Mouse (Mus musculus) NIH3T3 (cell line): Measurements from ENCODE around the gene Adamts12.

Source experiments
- DNase-seq: peaks from one replicate; pipeline ENCODE4 v3.0.0-alpha.2; 2012; ENCODE audit warnings: low read depth

The Adamts12 gene

DNA sequence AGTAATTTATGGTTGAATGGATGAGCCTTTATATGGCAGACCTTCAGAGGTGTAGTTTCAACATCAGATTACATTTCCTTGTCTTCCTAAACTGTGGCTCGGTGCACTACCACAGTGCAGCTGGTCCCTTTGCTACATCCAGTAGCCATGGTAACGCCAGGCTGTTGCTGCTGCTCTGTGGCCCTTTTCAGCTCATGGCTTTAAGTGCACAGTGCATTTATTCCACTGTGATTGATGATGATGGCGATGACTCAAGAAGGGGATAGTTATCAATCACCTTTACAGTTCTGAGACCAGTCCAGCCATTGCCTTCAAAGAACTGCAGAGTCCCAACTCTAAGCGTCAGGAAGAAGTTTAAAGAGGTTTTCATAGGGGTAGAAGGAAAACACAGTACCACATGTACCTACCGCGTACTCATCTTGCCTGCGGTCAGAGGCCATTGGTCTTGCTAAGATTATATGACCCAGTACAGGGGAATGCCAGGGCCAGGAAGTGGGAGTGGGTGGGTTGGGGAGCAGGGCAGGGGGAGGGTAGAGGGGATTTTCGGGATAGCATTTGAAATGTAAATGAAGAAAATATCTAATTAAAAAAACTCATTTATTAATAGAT, 18.5 kb downstream of the Adamts12 start:
- DNase-seq, result no peak

DNA sequence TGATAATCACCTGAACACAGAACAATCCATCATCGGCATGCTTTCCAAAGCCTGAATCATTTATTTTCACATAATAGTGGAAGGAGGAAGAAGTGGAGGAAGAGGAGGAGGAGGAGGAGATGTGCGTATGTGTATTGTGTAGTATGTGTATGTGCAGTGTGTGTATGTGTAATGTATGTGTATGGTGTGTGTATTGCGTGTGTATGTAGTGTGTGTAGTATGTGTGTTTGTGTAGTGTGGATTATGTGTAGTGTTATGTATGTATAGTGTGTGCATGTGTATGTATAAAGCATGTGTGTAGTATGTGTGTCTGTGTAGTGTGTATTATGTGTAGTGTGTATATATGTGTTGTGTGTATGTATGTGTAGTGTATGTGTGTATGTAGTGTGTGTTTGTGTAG, 19.1 kb downstream of the Adamts12 start:
- no peak for DNase-seq

DNA sequence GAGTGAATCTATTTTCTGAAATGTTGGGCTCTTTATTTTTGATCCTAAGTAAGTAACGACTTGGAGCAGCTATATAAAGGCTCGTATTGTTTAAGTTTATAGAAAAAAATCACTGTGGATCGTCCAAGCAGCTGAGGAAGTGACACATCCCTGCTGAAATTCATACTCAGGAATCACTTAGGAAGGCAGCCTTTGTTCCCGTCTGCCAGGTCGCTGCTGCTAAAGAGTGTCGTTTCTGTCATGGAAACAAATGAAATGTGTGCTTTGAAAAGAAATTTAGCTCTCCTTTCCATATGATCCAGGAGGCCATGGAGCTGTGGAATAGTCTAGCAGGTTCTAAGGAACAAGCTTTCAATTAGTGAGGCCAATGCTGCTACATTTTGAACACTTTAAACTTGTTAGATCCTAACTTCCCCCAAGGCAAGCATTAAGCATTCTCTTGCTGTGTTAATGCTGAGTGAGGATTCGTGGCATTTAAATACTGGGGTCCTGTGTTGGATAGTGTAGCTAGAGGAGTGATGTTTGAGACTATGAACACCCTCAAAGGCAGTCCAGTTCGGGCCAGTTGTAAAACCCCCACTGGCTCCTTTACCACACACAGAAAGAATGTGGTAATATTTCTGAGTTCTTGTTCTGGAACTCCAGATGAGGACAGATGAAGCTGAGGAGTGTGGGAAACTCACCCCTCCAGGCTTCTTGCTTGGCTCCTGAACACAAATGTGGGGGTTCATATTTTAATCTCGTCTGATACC, 19.8 kb downstream of the Adamts12 start:
- DNase-seq, result peak; percentile 72

DNA sequence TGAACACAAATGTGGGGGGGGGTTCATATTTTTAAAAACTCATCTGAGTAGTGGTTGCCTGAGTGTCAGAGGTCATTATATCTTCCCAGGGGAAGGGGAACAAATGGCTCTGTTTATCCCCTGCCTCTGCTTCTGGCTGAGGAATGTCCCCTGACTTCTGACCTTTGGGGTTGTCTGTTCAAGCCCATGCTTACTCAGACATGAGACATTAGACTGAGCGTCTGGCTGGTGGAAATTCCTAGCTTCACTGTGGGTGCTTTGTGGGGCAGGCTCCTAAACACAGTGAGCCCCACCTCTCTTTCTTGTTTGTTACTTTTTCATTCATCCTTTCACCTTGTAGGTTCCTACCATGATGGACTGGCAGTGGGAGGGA, 20.4 kb downstream of the Adamts12 start:
- peak; percentile 45 for DNase-seq

DNA sequence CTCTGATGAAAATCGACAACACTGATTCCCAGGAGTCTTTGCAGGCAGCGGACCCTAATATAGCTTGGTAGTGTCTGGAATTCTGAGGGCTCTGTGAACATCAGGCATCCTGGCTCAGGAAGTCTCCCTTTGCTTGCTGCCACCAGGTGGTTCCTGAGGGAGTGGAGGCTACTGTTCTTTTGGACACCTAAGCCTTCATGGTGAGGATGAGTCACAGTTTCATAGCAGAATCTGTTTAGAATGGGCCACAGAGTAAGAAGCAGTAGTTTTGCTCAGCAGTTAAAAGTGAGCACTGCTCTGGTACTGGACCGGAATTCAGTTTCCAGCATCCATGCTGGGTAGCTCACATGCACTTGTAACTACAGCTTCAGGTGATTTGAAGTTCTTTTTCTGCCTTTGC, 24.9 kb downstream of the Adamts12 start:
- DNase-seq, result no peak

DNA sequence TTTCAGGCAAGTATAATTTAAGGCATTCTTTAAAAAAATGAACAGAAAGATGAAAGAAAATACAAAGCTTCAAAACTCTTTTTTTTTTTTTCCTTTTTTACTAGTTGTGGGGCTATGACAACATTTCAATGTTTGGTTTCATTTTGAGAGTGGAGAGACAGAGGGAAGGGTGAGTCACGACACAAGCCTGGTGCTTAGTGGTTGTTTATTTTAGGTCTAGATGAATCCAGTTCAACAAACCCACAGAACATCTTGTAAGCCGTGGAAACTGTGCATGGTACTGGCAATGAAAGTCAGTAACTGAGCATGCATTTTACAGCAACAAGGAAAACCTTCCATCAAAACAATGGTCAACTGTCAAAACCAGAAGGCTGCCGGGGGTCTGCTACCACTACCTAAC, 31.0 kb downstream of the Adamts12 start:
- DNase-seq, result peak; percentile 83

DNA sequence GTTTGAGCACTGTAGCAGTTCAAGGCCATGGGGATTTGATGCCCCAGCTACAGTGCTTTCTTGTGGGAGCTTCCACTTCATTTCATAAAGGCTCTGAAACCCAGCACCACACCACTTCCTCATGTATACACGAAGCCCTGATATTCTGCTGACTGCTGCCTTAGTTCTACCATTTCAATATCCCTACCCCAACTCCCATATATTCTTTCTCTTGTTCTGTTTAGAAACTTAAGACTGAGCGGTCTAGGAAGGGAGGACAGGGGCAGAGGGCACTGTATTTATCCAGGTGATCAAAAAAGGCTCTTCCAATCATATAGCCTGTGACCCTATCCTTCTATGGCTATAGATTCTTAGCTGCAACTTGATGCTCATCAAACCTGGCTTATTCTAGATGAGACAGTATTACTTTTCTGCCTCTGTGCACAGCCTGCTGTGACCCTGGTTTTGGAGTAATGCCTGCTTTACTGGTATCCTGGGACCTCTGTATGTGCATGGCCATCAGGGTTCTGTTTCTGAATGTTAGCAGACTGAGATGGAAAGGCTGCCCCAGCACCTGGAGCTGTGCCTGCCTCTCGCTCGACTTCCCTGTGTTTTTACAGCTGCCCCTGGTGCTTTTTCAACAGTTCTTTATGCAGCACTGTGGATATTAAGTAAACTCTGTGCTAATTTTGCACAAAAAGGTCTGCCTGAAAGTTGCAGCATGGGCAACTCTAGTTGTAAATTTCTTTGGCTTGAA, 33.5 kb downstream of the Adamts12 start:
- no peak for DNase-seq

DNA sequence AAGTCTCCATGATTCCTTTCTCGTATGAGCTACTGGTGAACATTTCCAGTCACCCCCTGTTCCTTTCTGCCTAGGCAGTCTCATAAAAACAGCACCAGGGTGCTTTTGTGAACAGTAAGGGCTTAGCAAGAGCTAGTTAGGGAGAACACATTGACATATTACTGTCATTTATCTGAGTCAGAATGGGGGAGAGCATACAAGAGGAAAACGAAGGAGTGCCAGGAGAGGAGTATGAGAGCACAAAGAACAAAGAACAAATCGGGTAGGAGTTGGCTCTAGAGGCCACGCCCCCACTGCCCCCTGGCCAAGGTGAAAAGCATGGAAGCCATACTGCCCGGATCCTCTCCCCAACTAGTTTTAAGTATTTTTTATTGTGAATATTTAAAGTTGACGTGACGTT, 34.4 kb downstream of the Adamts12 start:
- no peak for DNase-seq

DNA sequence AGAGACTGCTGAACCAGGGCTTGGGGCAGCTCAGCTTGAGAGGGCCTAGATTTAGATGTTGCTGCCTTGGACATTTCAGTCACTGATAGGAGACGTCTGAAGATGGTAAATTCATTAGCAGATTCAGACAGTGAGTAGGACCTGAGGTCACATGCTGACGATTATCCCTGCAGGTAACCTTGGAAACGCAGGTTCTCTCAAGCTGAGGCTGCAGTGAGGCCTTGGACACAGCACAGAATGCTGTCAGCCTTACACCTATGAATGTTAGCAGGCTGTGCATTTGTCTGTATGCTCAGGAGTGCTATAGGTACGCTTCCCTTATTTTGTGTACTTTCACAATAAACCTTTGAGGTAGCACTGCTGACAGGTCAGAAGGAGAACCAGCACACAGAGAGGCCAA, 36.3 kb downstream of the Adamts12 start:
- DNase-seq, result no peak

DNA sequence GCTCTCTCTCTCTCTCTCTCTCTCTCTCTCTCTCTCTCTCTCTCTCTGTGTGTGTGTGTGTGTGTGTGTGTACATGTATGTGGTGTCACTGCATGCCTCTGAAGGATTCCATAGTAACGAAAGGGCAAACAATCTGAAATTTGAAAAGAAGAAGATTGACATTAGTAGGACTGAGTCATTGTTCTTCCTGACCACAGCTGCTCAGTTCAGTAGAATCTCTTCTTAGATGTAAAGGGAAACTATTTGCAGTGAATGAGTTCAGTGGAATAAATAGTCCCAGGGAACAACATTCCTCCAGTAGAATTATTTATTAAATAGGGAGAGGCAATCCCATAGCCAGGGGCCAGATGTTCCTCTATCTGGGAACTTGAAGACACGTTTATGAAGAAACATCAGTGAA, 40.5 kb downstream of the Adamts12 start:
- no peak for DNase-seq

DNA sequence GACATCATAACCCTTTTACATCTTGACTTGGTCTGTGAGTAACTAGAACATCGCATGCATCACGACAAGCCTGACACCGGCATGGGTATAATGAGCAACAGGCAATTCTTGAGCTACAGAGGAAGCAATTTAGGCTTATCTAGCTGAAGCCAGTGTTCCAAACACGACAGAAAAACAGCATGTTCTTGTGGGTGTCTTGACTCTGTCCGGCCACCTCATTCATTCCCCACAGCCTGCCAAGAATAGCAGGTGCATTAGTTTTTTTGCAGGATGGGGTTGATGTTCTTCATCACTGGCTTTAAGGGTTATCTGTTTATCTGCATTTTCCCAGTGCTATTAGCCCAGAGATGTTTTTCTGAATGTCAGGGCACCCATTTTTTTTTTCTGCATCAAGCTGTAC, 42.8 kb downstream of the Adamts12 start:
- no peak for DNase-seq

DNA sequence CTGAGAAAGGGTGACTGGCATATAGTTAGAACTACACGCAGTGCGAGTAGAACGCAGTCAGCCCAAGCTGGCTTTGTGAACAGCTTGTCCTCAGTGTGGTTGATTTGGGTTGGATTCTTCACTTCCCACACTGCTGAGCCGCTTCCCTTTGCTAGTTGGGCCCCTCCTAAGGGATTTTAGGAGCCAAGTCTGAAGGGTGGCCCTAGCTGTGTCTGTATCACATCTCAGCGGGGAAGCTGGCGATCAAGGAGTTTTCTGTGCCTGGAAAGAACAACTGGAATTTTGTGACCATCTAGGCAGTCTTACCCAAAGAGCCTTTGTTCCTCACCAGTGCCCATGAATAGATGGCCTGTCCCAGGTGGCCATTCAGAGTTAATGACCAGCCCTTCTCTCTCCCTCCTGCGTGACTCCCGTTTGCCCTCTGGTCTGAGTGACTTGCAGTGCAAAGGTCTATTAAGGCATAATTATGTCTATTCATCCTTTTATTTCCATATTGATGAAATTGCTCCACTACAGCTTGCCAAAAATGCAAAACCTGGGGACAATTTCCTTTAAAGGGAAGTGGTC, 50.1 kb downstream of the Adamts12 start:
- DNase-seq, result no peak

DNA sequence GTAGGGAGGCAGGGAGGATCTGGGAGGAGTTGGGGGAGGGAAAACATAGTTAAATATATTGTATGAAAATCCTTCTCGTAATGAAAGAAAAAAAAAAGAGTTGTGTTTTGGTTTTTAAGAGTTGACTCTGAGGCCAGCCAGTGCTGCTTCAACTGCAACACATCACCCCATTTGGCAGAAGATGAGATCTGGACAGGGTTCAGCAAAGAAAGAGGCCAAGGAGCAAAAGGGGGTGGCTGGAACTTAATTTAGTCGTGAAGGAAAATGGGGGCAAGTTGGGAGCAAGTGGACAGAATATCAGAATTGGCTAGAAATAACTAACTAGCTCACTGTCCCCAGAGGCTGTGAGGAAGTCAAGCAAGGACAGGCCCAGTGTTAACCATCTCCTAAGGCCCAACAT, 51.7 kb downstream of the Adamts12 start:
- DNase-seq, result peak; percentile 65

DNA sequence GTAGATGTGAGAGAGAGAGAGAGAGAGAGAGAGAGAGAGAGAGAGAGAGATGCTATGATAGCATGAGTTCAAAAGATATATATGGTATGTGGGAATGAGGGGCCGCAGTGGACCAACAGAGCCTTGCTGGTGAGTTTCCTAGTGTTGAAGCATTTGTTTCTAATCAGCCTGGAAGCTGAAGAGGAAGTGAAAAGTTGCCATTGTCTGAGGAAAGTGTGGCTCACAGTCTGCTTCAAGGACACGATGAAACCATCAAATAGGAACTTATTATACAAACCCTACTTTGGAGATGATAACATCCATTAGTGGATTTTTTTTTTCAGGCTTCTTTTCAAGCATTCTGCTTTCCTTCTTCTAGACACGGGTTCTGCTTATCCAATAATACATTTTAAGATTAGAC, 52.3 kb downstream of the Adamts12 start:
- DNase-seq, result no peak

DNA sequence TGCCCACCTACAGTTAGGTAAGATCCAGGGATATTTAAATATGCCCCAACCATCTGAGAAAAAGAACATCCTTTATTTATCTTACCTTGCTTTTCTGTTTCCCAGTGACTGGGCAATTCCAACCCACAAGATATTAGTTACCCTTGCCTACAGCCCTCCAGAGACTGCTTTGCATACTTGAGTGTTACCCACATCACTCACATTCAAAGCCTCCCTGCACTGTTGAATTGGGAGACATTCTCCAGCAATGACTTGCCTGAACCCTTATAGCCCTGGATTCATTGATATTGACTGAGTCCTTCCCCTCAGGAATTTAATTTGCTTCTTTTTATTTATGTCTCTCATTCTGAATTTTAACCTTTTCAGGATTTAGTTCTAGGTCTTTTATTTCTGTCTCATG, 53.8 kb downstream of the Adamts12 start:
- peak; percentile 69 for DNase-seq

DNA sequence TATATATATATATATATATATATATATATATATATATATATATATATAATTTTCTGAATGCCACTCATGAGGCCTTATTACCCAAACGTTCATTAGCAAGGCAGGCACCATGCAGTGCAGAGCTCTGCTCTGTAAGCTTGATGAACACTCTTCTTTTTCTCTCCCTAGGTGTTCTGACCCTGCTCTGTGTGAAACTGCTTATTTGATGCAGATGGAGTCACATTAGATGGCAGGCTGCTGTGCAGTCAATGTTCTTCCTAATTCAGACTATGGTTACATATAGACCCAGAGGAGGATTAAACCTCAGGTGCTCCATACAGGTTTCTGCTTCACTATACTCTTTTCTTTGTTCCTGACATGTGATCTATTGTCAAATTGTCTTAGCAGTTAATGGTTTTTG, 57.1 kb downstream of the Adamts12 start:
- no peak for DNase-seq

DNA sequence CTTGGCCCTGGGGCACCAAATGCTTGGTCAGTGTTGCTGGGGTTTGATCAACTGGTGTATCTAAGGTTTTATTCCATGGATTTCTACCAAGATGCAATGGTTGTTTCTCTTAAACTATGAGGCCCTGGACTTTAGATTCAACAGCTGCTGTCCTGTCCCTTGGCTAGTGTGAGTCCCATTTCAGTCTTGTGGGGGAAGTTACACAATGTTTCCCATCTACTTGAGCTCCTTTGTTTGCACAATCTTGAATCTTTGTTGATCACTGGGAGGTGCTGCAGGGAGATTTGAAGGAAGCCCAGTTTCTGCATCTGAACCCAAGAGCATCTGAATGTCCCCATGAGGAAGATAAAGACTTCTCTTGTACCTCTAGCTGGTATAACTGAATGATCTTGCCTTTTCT, 60.8 kb downstream of the Adamts12 start:
- DNase-seq, result no peak

DNA sequence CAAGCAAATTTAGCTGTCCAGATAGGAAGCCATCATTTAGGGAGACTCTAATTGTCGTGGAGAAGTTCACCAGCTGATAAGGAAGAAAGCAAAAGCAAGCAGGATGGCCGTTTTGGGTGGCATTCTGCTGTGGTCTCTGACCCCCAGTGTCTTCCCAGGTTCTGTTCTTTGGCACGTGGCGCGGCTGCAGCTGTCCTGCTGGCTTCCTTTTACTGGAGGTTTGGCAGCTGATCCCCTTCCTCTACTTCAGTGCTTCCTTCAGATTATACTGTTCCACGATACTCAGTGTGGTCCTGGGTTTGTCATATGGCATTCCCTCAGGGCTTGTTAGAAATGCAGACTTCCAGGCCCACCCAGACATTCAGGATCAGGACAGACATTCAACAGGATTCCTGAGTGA, 63.9 kb downstream of the Adamts12 start:
- no peak for DNase-seq

DNA sequence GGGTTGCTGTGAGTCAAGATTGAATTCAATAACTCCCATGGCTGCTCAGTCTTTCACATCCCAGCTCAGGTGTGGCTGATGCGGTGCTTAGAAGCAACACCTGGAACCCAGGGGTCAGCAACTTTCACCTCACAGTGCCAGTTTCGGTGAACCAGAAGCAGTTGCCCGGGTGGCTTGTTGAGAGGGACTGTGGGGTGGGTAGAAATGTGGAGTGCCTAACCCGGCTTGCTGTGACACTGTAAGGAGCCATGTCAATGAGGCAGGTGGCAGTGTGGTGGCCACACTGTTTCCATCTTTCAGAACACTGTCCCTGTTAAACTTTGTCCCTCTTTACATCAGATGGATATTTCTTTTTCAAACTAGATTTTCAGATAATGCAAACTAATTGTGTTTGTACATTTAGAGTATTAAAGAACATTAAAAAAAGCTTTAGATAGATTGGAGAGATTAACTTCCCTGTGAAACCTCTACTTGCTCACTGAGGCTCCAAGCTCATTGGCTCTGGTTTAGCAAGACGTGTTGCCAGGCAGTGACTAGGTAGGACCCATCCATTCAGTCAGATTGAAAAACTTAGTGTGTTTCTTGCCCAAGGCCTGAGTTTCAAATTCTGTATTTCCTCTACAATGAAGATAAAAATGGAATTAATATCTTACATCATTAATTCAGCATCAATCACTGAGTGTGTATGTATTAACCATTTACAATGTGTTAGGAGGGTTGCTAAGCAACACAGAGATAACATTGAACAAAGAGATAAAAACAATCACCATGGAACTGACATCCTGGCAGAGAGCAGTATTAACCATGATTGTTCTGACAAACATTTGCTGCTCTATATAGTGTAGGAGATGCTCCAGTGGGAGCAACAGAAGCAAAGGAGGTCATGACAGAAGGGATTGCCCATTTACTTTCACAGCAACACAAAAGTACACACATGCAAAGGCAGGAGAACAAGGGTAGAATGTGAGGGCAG, 68.3 kb downstream of the Adamts12 start:
- no peak for DNase-seq

DNA sequence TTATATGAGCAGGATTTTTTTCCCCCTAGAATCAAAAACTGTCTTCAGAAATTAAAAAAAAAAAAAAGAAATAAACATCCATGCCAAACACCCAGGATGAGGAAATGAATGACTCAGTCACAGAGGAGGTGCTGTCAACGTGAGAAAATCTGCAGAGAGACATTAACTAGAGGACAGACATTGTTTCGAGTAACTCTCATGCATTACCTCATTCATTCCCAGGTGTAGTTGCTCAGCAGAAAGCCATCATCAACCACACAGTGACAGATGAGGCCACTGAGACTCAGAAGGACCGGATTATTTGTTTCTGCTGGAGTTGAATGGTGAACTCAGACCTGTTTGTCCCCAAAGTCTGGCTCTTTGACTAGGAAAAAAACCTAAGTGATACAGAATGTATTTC, 81.0 kb downstream of the Adamts12 start:
- DNase-seq, result no peak

DNA sequence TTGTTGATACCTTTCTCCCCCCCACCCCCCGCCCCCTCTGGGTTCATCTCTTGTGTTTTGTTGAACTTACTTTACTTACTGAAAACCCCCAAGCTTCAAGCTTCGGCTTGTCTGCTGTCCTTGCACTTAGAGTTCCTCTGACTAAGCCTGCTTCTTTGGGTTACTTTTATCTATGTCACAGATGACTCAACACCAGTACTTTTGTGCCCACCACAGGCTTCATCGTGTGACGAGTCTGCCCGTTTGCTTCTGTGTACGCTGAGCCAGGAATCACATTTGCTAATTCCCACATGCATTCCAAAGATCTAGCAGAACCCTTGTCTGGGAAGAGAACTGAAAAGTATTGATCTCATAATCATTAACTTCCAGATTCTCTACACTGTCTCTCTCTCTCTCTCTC, 94.8 kb downstream of the Adamts12 start:
- DNase-seq, result no peak

DNA sequence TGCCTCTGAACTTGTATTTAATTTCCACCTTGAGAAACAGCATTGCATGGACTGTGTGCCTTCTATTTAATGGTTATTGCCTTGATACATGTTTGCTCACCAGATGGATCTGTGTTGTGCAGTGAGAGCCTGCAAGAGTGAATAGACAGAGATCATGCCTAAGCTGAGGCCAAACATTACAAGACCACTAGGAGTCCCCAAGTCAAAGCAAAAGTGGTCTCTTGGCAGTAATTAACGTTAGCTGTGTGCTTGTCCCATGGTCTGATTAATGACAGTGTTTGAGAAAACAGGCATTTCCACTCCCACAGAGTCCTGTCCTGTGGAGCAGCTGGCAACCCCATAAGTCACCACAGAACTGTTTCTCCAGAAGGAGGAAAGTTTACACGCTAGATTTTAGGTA, 96.2 kb downstream of the Adamts12 start:
- DNase-seq, result no peak
